Mouse (Mus musculus) intestine, embryonic 14.5 days (tissue): Measurements from ENCODE around the gene Trim17. TPM values are rescaled to one million over a fixed set of nuclear protein-coding genes. Genes with fewer than 3 reads are reported as not detected.
A peak's percentile ranks its signal among the peaks of the same experiment; 100 is the strongest.

ENCODE experiments used
- ATAC-seq: fragments of 200-750 bp; cut with Nextera tagmentation; replicated peaks from 2 replicates; pipeline ENCODE4 v1.8.0; 2017; ENCODE audit warnings: low read depth, moderate number of reproducible peaks, moderate TSS enrichment, moderate library complexity; ENCODE audit not compliant: low FRiP score, low TSS enrichment
- DNase-seq: peaks from one replicate; pipeline ENCODE4 v3.0.0-alpha.2; 2018; ENCODE audit warnings: low spot score
- H3K27ac ChIP-seq: fragments of 300-500 bp; sonication (generic); 2 replicates; pipeline ENCODE4 v1.5.1; 2014; ENCODE audit warnings: low read depth, mild to moderate bottlenecking, control low read depth
- H3K27me3 ChIP-seq: fragments of 300-500 bp; sonication (generic); replicated peaks from 2 replicates; pipeline ENCODE4 v1.6.1; 2014; ENCODE audit warnings: low read length, control low read depth; ENCODE audit not compliant: control insufficient read depth, insufficient read depth
- H3K36me3 ChIP-seq: fragments of 300-500 bp; sonication (generic); 2 replicates; pipeline ENCODE4 v1.6.1; 2014; ENCODE audit warnings: low read length, control low read depth; ENCODE audit not compliant: control insufficient read depth, insufficient read depth
- H3K4me1 ChIP-seq: fragments of 300-500 bp; sonication (generic); replicated peaks from 2 replicates; pipeline ENCODE4 v1.6.1; 2014; ENCODE audit warnings: low read length, control low read depth, mixed read lengths; ENCODE audit not compliant: control insufficient read depth, insufficient read depth
- H3K4me2 ChIP-seq: fragments of 300-500 bp; sonication (generic); 2 replicates; pipeline ENCODE4 v1.6.1; 2014; ENCODE audit warnings: low read length
- H3K4me3 ChIP-seq: fragments of 300-500 bp; sonication (generic); 2 replicates; pipeline ENCODE4 v1.5.1; 2014; ENCODE audit warnings: low read depth, low read length, control low read depth, mixed read lengths
- H3K9ac ChIP-seq: fragments of 300-500 bp; sonication (generic); 2 replicates; pipeline ENCODE4 v1.6.1; 2014; ENCODE audit warnings: mild to moderate bottlenecking, low read length
- H3K9me3 ChIP-seq: fragments of 300-500 bp; sonication (generic); 2 replicates; pipeline ENCODE4 v1.6.1; 2016; ENCODE audit warnings: low read length, control low read depth; ENCODE audit not compliant: control insufficient read depth
- WGBS: fragments of 180-500 bp; shearing (Covaris S2); extraction: QIAGEN DNeasy Blood & Tissue Kit; methylation state at CpG from one replicate; pipeline ENCODE4 v1.1.7; 2014; 5-methylcytosine and 5-hydroxymethylcytosine counted together
- polyA plus RNA-seq: library from polyadenylated mRNA; unstranded; fragments of >200 nt; fragmentation: Nextera tagmentation; extraction: Ambion mirVana; gene quantifications from 2 replicates; pipeline ENCODE4 v1.2.1, GENCODE M21; 2014

Trim17 gene
- polyA plus RNA-seq, 1 experiment from 2014 or later, result 0.28 TPM

GRCm38 (mm10) chr11:58989166-58989565 is 34.7 kb downstream of the Trim17 start:
- no peak overlapping the region for H3K27ac ChIP-seq
- H3K36me3 ChIP-seq, result peaks cover 72% of the 10 kb centered on the region
- H3K4me2 ChIP-seq, result no peak overlapping the region
- H3K9ac ChIP-seq, result no peak overlapping the region
- H3K9me3 ChIP-seq, result no peaks in the 10 kb centered on the region
- DNase-seq, result no peak
- H3K27me3 ChIP-seq, result 0 out of 2 replicates have a peak, but pooled peaks cover under 1% of the 10 kb centered on the region
- ATAC-seq, result no peak
- H3K4me3 ChIP-seq, result no peak overlapping the region
- 93% methylated on average over 4 of the region's 4 CpGs for WGBS
- no peaks in the 10 kb centered on the region; the same call in 1 of the 2 replicates for H3K4me1 ChIP-seq

DNA sequence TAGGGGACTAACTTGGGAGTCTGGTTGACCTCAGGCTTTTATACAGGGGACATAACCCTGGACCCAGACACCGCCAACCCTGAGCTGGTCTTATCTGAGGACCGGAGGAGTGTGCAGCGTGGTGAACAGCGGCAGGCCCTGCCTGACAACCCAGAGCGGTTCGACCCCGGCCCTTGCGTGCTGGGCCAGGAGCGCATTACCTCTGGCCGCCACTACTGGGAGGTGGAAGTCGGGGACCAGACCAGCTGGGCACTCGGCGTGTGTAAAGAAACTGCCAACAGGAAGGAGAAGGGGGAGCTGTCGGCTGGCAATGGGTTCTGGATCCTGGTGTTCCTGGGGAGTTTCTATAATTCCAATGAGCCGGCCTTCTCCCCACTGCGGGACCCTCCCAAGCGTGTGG is 35.7 kb downstream of the Trim17 start:
- no peak overlapping the region for H3K27ac ChIP-seq
- H3K4me3 ChIP-seq, result no peak overlapping the region
- peaks cover 62% of the 10 kb centered on the region for H3K36me3 ChIP-seq
- 85% methylated on average over 17 of the region's 17 CpGs for WGBS
- no peak overlapping the region for H3K4me2 ChIP-seq
- H3K27me3 ChIP-seq, result 0 out of 2 replicates have a peak, but pooled peaks cover 8% of the 10 kb centered on the region
- no peaks in the 10 kb centered on the region; the same call in 1 of the 2 replicates for H3K4me1 ChIP-seq
- ATAC-seq (no peak), DNase-seq (no peak)
- no peak overlapping the region for H3K9ac ChIP-seq
- H3K9me3 ChIP-seq, result no peaks in the 10 kb centered on the region

- Histone ChIP-seq H3K27ac (no peak overlapping the region), H3K27me3 (0 out of 2 replicates have a peak, but pooled peaks cover 10% of the 10 kb centered on the region), H3K9ac (no peak overlapping the region), H3K36me3 (peaks cover 56% of the 10 kb centered on the region), H3K4me2 (no peak overlapping the region), H3K4me3 (no peak overlapping the region), H3K4me1 (no peaks in the 10 kb centered on the region; the same call in 1 of the 2 replicates), H3K9me3 (no peaks in the 10 kb centered on the region)
- no peak for DNase-seq
- 79% methylated on average over 9 of the region's 9 CpGs for WGBS
- ATAC-seq, result no peak
Observed at GRCm38 (mm10) chr11:58990794-58991193, 36.3 kb downstream of the Trim17 start.

DNA sequence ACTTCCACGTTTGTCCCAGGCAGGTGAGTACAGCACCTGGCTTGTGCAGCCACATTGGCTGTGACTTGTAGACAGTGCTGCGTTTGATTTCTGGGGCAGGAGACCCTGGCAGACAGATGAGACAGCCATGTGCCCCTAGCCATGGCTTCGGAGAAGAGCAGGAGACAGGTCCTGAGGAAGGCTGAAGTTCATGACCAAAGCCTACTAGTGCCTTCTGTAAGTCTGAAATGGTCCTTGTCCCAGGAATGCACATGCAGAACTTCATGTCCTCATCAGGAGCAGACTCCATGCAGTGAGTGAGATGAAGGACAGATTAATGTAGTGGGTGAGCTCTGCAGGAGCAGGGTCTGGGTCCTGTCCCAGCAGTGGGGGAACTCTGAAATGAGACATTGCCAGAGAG is 37.4 kb downstream of the Trim17 start:
- ATAC-seq (no peak), DNase-seq (no peak)
- Histone ChIP-seq H3K36me3 (peaks cover 45% of the 10 kb centered on the region), H3K4me1 (no peaks in the 10 kb centered on the region; the same call in 1 of the 2 replicates), H3K4me2 (no peak overlapping the region), H3K27ac (no peak overlapping the region), H3K4me3 (no peak overlapping the region), H3K9ac (no peak overlapping the region), H3K9me3 (no peaks in the 10 kb centered on the region), H3K27me3 (0 out of 2 replicates have a peak, but pooled peaks cover 10% of the 10 kb centered on the region)
- WGBS, result 81% methylated on average over 3 of the region's 3 CpGs

DNA sequence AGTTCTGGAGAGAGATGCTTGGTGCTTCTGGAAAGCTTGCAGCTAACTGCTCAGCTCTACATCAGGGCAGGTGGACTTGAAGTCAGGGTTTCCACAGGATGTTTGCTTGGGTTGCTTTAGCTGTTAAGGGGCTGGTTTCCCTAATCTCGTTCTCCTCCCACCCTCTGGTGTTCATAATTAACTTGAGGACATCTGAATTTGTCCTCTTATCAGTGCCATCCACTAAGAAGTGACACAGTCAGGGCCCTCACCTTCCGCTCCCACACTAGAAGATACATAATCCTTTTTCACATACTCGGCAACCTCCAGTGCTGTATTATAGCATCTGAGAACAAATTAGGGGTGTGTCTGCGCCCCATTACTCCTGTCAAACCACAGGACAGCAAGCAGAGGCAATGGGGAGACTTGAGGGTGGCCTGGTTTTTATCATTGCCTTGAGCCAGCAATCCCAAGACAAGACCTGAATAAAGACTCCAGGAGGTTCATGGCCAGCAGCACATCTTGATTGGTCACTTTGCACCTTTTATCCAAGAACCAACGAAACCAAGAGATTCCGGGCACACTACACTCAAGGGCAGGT is 38.7 kb downstream of the Trim17 start:
- Histone ChIP-seq H3K36me3 (peaks cover 33% of the 10 kb centered on the region), H3K4me1 (no peaks in the 10 kb centered on the region; the same call in 1 of the 2 replicates), H3K9ac (no peak overlapping the region), H3K4me2 (no peak overlapping the region), H3K27me3 (0 out of 2 replicates have a peak, but pooled peaks cover 10% of the 10 kb centered on the region), H3K9me3 (no peaks in the 10 kb centered on the region), H3K27ac (no peak overlapping the region), H3K4me3 (no peak overlapping the region)
- DNase-seq (no peak), ATAC-seq (no peak)
- WGBS, result 66% methylated on average over 6 of the region's 6 CpGs

GRCm38 (mm10) chr11:58994337-58994826 is 39.9 kb downstream of the Trim17 start:
- H3K27ac ChIP-seq, result no peak overlapping the region
- ATAC-seq, result peak; percentile 77
- peak overlapping the region; percentile 48 for H3K4me2 ChIP-seq
- WGBS, result 1% methylated on average over 33 of the region's 35 CpGs
- H3K4me3 ChIP-seq, result peak overlapping the region; percentile 21
- H3K9me3 ChIP-seq, result no peaks in the 10 kb centered on the region
- H3K4me1 ChIP-seq, result no peaks in the 10 kb centered on the region; the same call in 1 of the 2 replicates
- no peak overlapping the region for H3K9ac ChIP-seq
- DNase-seq, result peak; percentile 70
- H3K27me3 ChIP-seq, result 0 out of 2 replicates have a peak, but pooled peaks cover 10% of the 10 kb centered on the region
- peaks cover 21% of the 10 kb centered on the region for H3K36me3 ChIP-seq

GRCm38 (mm10) chr11:58995061-58995806 is 40.7 kb downstream of the Trim17 start:
- no peaks in the 10 kb centered on the region; the same call in 1 of the 2 replicates for H3K4me1 ChIP-seq
- H3K4me3 ChIP-seq, result no peak overlapping the region
- DNase-seq (no peak), ATAC-seq (no peak)
- 0 out of 2 replicates have a peak, but pooled peaks cover 10% of the 10 kb centered on the region for H3K27me3 ChIP-seq
- 83% methylated on average over 9 of the region's 9 CpGs for WGBS
- no peak overlapping the region for H3K9ac ChIP-seq
- H3K27ac ChIP-seq, result no peak overlapping the region
- peaks cover 12% of the 10 kb centered on the region; the same call in 1 of the 2 replicates for H3K36me3 ChIP-seq
- no peaks in the 10 kb centered on the region for H3K9me3 ChIP-seq
- H3K4me2 ChIP-seq, result peak overlapping the region; percentile 48; the same call in 1 of the 2 replicates

GRCm38 (mm10) chr11:58995807-58996370 is 41.4 kb downstream of the Trim17 start:
- Histone ChIP-seq H3K4me1 (no peaks in the 10 kb centered on the region; the same call in 1 of the 2 replicates), H3K4me2 (no peak overlapping the region), H3K27me3 (0 out of 2 replicates have a peak, but pooled peaks cover 10% of the 10 kb centered on the region), H3K9ac (no peak overlapping the region), H3K4me3 (no peak overlapping the region), H3K27ac (no peak overlapping the region), H3K9me3 (no peaks in the 10 kb centered on the region), H3K36me3 (peaks cover 6% of the 10 kb centered on the region; the same call in 1 of the 2 replicates)
- 51% methylated on average over 12 of the region's 12 CpGs for WGBS
- no peak for ATAC-seq
- no peak for DNase-seq
